Comparison of ENCODE assay signal across 17 mouse cellular contexts in the genomic region with DNA sequence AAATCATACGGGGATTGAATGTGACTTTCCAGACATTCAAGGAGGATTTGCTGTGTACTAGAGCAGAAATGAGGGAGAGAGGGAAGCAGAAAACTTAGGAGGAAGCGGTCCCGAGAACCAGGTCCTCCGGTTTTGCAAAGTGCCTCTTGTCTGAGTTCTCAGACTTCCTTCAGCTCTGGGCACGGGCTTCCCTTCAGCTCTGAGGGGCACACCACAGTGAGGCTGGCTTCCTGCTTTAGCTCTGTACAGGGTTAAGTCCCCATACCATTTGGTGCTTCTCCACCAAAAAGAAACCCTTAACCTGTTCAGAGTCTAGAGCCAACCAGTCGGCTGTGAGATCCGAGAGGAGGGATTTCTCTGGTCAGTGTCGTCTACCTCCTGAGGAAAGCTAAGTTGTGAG.
DNase-seq lines count a peak whose midpoint lies in the region; ATAC-seq lines count a peak whose summit lies in the region.
"Had no signal": no experiment of that assay in that cellular context is flagged by ENCODE, and none has a peak within 500 bp of the region (broad histone marks: within the 10 kb centered on the region; RNA-seq: fewer than 3 reads in every experiment).

No protein-coding gene starts in this region.

- 0 out of 2 replicates have a peak, but pooled peaks have one; percentile 42 for ATAC-seq in common myeloid progenitor, adult 5-6 weeks (replicated peaks; ENCODE audit: low read depth, poor library complexity, severe bottlenecking)
- peak; percentile 58 to 75; a peak in 2 of 4 replicates for ATAC-seq in hematopoietic stem cell, adult 5-6 weeks (replicated peaks in 1 of 2; ENCODE audit: insufficient read depth in 1 of 2, low FRiP score in 2 of 2, low TSS enrichment in 1 of 2, low read depth in 1 of 2, poor library complexity in 2 of 2, severe bottlenecking in 2 of 2)
- ATAC-seq: activated CD4-positive, CD25-positive, alpha-beta regulatory T cell, adult 4 months; CD4-positive, CD25-positive, alpha-beta regulatory T cell, adult 4 months; Patski had no signal

- no peak for DNase-seq in spleen, adult 18-20 months
- no peak for DNase-seq in spleen, postnatal 14 days (ENCODE audit: low spot score in 2 of 2)
- DNase-seq: adrenal gland, adult 2 months; adrenal gland, adult 8-10 months; adrenal gland, postnatal 10 days; adrenal gland, postnatal 14 days; adrenal gland, postnatal 25 days; adrenal gland, postnatal 36 days; B cell, adult 2 months; cerebellum, adult 11 months; cerebellum, adult 11-12 months; cerebellum, adult 18-20 months had no signal
